Mouse (Mus musculus) hindbrain, embryonic 10.5 days (tissue): ENCODE measurements around the gene Pitpnm2. TPM values are rescaled to one million over a fixed set of nuclear protein-coding genes. Genes with fewer than 3 reads are reported as not detected.
A peak's percentile ranks its signal among the peaks of the same experiment; 100 is the strongest.

Experiments
- DNase-seq: peaks from one replicate; pipeline ENCODE4 v3.0.0-alpha.2; 2017; ENCODE audit warnings: low spot score
- H3K27ac ChIP-seq: fragments of 300-500 bp; sonication (generic); 2 replicates; pipeline ENCODE4 v1.5.1; 2016; ENCODE audit warnings: mild to moderate bottlenecking, moderate library complexity
- H3K27me3 ChIP-seq: fragments of 300-500 bp; sonication (generic); 2 replicates; pipeline ENCODE4 v1.6.1; 2016; ENCODE audit warnings: mild to moderate bottlenecking; ENCODE audit not compliant: poor library complexity, insufficient read depth, severe bottlenecking
- H3K36me3 ChIP-seq: fragments of 300-500 bp; sonication (generic); 2 replicates; pipeline ENCODE4 v1.6.1; 2016; ENCODE audit warnings: mild to moderate bottlenecking, moderate library complexity
- H3K4me1 ChIP-seq: fragments of 300-500 bp; sonication (generic); replicated peaks from 2 replicates; pipeline ENCODE4 v1.6.1; 2016; ENCODE audit warnings: mild to moderate bottlenecking
- H3K4me3 ChIP-seq: fragments of 300-500 bp; sonication (generic); 2 replicates; pipeline ENCODE4 v1.5.1; 2016; ENCODE audit warnings: mild to moderate bottlenecking, moderate library complexity
- H3K9me3 ChIP-seq: fragments of 300-500 bp; sonication (generic); 2 replicates; pipeline ENCODE4 v1.6.1; 2016; ENCODE audit warnings: mild to moderate bottlenecking, moderate library complexity
- whole genome bisulfite sequencing: fragments of 180-500 bp; shearing (Covaris S2); methylation state at CpG from one replicate; pipeline ENCODE4 v1.1.7; 2016; 5-methylcytosine and 5-hydroxymethylcytosine counted together
- polyA plus RNA-seq: library from polyadenylated mRNA; unstranded; fragments of >200 nt; fragmentation: Nextera tagmentation; extraction: Ambion mirVana; gene quantifications from 2 replicates; pipeline ENCODE4 v1.2.1, GENCODE M21; 2016

Pitpnm2 gene
- polyA plus RNA-seq, 1 experiment from 2014 or later = 3.6 TPM

- H3K27me3 ChIP-seq = no peaks in the 10 kb centered on the region
- H3K9me3 ChIP-seq = no peaks in the 10 kb centered on the region
- 88% methylated on average over 4 of the region's 4 CpGs for WGBS
- peaks cover 80% of the 10 kb centered on the region for H3K4me1 ChIP-seq
- H3K36me3 ChIP-seq = 0 out of 2 replicates have a peak, but pooled peaks cover 3% of the 10 kb centered on the region
- H3K4me3 ChIP-seq = no peak overlapping the region
- peak overlapping the region; percentile 40; the same call in 1 of the 2 replicates for H3K27ac ChIP-seq
- no peak for DNase-seq
Measured at GRCm38 (mm10) chr5:124203251-124203650, 46.3 kb downstream of the Pitpnm2 start.

- H3K4me3 ChIP-seq = no peak overlapping the region
- no peaks in the 10 kb centered on the region for H3K27me3 ChIP-seq
- H3K9me3 ChIP-seq = no peaks in the 10 kb centered on the region
- H3K27ac ChIP-seq = no peak overlapping the region
- WGBS = 66% methylated on average over 4 of the region's 4 CpGs
- H3K4me1 ChIP-seq = peaks cover 72% of the 10 kb centered on the region
- DNase-seq = no peak
- H3K36me3 ChIP-seq = 0 out of 2 replicates have a peak, but pooled peaks cover 3% of the 10 kb centered on the region
Measured at GRCm38 (mm10) chr5:124202071-124202470, 47.5 kb downstream of the Pitpnm2 start.

DNA sequence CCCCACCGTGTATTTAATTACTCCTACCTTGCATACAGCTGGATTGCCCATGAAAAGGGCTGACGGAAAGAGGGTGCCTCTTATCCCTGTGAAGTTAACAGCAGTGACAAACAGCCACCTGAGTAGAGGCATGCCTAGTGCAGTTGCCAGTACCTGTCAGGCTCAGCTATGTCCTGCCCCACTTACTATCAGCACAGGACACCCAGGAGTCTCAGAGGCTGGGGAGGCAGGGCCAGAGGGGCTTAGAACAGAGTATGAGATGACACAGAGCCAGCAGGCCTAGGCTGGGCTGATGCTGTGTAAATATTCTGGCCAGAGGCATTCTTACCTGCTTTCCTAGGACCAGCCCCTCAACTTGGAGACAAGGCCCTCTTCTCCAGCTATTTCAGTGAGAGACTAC, 48.0 kb downstream of the Pitpnm2 start:
- 0 out of 2 replicates have a peak, but pooled peaks cover 3% of the 10 kb centered on the region for H3K36me3 ChIP-seq
- WGBS = 85% methylated on average over 2 of the region's 2 CpGs
- no peak overlapping the region for H3K4me3 ChIP-seq
- H3K9me3 ChIP-seq = no peaks in the 10 kb centered on the region
- peaks cover 69% of the 10 kb centered on the region for H3K4me1 ChIP-seq
- no peak for DNase-seq
- no peaks in the 10 kb centered on the region for H3K27me3 ChIP-seq
- H3K27ac ChIP-seq = peak overlapping the region; percentile 23; the same call in 1 of the 2 replicates

GRCm38 (mm10) chr5:124200844-124201243, 48.7 kb downstream of the Pitpnm2 start:
- Histone ChIP-seq H3K27me3 (no peaks in the 10 kb centered on the region), H3K36me3 (0 out of 2 replicates have a peak, but pooled peaks cover 3% of the 10 kb centered on the region), H3K4me3 (no peak overlapping the region), H3K4me1 (peaks cover 62% of the 10 kb centered on the region), H3K9me3 (no peaks in the 10 kb centered on the region), H3K27ac (no peak overlapping the region)
- DNase-seq = no peak
- WGBS = 75% methylated on average over 5 of the region's 5 CpGs

DNA sequence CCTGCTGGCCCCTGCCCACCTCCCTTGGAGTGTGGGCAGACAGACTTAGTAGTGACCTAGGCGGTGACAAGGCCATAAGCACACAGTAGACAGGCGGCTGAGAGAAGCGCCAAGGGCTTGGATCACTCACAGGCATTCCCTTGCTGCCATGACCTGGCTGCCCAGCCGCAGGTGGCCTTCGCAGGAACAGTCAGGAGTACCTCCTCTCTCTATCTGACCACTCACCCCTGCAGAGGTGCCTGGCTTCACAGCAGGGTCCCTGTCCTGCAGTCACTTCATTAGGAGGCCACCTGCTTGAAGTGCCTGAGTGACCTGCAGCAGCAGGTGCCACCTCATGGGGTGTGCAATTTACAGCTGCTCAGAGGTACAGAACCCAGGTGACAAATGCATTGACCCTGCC, 50.4 kb downstream of the Pitpnm2 start:
- peaks cover 56% of the 10 kb centered on the region for H3K4me1 ChIP-seq
- 0 out of 2 replicates have a peak, but pooled peaks cover 3% of the 10 kb centered on the region for H3K36me3 ChIP-seq
- no peak overlapping the region for H3K4me3 ChIP-seq
- H3K9me3 ChIP-seq = no peaks in the 10 kb centered on the region
- peak overlapping the region; percentile 35; the same call in 1 of the 2 replicates for H3K27ac ChIP-seq
- DNase-seq = no peak
- no peaks in the 10 kb centered on the region for H3K27me3 ChIP-seq
- 71% methylated on average over 5 of the region's 5 CpGs for WGBS

DNA sequence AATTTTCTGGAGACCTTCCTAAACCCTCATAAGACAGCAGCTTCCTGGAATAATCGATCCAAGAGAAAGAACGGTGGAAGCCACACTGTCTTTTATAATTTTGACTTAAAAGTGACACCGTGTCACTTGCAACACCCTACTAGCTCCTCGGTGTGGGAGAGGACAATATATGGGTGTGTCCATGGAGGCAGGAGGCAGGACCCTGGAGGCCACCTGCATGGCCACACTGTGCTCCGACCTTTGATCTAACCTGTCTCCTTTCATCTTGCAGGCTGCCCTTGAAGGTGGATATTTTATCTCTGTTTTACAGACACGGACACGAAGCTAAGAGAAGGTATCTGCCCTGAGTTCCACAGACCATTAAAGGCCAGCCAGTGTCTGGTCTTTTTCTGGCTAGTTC, 51.1 kb downstream of the Pitpnm2 start:
- DNase-seq = no peak
- H3K4me3 ChIP-seq = no peak overlapping the region
- peaks cover 62% of the 10 kb centered on the region for H3K4me1 ChIP-seq
- H3K27me3 ChIP-seq = no peaks in the 10 kb centered on the region
- H3K36me3 ChIP-seq = 0 out of 2 replicates have a peak, but pooled peaks cover 3% of the 10 kb centered on the region
- no peaks in the 10 kb centered on the region for H3K9me3 ChIP-seq
- WGBS = 87% methylated on average over 7 of the region's 7 CpGs
- no peak overlapping the region for H3K27ac ChIP-seq

GRCm38 (mm10) chr5:124196082-124196481, 53.5 kb downstream of the Pitpnm2 start:
- no peaks in the 10 kb centered on the region for H3K27me3 ChIP-seq
- H3K4me3 ChIP-seq = no peak overlapping the region
- peaks cover 56% of the 10 kb centered on the region for H3K4me1 ChIP-seq
- no peak overlapping the region for H3K27ac ChIP-seq
- H3K36me3 ChIP-seq = 0 out of 2 replicates have a peak, but pooled peaks cover 3% of the 10 kb centered on the region
- no peaks in the 10 kb centered on the region for H3K9me3 ChIP-seq
- no peak for DNase-seq
- 87% methylated on average over 4 of the region's 4 CpGs for WGBS

DNA sequence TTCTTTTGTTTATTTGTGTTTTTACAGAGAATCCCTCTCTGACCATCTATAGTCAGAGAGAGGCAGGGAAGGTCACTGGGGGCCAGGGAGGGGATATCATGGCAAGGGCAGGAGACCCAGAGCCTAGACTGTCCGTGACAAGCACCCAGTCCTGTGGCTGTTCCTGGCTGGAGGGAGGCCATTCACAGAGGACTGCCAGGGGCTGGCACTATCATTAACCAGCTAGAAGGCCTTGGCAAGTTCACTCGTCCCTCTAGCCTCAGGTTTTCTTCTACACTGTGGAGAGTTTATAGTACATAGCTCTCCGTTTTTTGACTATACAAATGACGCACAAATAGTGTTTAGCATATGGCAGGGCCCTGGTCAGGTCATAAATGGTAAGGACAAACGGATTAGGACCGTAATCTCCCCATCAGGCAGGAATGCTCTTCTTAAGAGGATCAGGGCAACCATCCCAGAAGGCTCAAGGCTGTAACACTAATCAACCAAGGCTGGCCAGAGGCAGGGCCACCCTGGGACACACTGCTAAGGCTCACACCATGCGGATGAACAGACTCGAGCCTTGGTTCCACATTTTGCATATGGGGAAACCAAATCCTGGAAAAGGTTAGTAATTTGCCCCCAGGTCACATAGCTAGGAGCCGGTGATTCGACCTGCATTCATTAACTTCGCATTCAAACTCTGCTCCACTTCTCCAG, 55.0 kb downstream of the Pitpnm2 start:
- Histone ChIP-seq H3K9me3 (no peaks in the 10 kb centered on the region), H3K27me3 (no peaks in the 10 kb centered on the region), H3K27ac (no peak overlapping the region), H3K4me1 (peaks cover 54% of the 10 kb centered on the region), H3K36me3 (no peaks in the 10 kb centered on the region), H3K4me3 (no peak overlapping the region)
- no peak for DNase-seq
- WGBS = 70% methylated on average over 11 of the region's 11 CpGs

GRCm38 (mm10) chr5:124193286-124194112, 56.1 kb downstream of the Pitpnm2 start:
- Histone ChIP-seq H3K4me3 (no peak overlapping the region), H3K27me3 (no peaks in the 10 kb centered on the region), H3K36me3 (no peaks in the 10 kb centered on the region), H3K27ac (peak overlapping the region; percentile 59), H3K9me3 (no peaks in the 10 kb centered on the region), H3K4me1 (peaks cover 54% of the 10 kb centered on the region)
- DNase-seq = no peak
- WGBS = 84% methylated on average over 24 of the region's 24 CpGs

GRCm38 (mm10) chr5:124192726-124193285, 56.8 kb downstream of the Pitpnm2 start:
- Histone ChIP-seq H3K27me3 (peaks cover 4% of the 10 kb centered on the region; the same call in 1 of the 2 replicates), H3K4me3 (no peak overlapping the region), H3K9me3 (no peaks in the 10 kb centered on the region), H3K27ac (peak overlapping the region; percentile 59), H3K4me1 (peaks cover 58% of the 10 kb centered on the region), H3K36me3 (no peaks in the 10 kb centered on the region)
- no peak for DNase-seq
- 79% methylated on average over 10 of the region's 10 CpGs for WGBS

GRCm38 (mm10) chr5:124192251-124192710, 57.3 kb downstream of the Pitpnm2 start:
- Histone ChIP-seq H3K27ac (peak overlapping the region; percentile 67), H3K36me3 (no peaks in the 10 kb centered on the region), H3K4me3 (no peak overlapping the region), H3K4me1 (peaks cover 62% of the 10 kb centered on the region), H3K9me3 (no peaks in the 10 kb centered on the region), H3K27me3 (peaks cover 9% of the 10 kb centered on the region; the same call in 1 of the 2 replicates)
- 89% methylated on average over 7 of the region's 7 CpGs for WGBS
- DNase-seq = no peak

GRCm38 (mm10) chr5:124190146-124190870, 59.3 kb downstream of the Pitpnm2 start:
- 91% methylated on average over 10 of the region's 10 CpGs for WGBS
- Histone ChIP-seq H3K36me3 (no peaks in the 10 kb centered on the region), H3K27ac (no peak overlapping the region), H3K4me3 (no peak overlapping the region), H3K9me3 (no peaks in the 10 kb centered on the region), H3K4me1 (peaks cover 77% of the 10 kb centered on the region), H3K27me3 (peaks cover 25% of the 10 kb centered on the region)
- DNase-seq = no peak
